Mouse (Mus musculus) frontal cortex, postnatal 14 days (tissue): Measurements from ENCODE around the gene Mindy1.

Experiments
- DNase-seq, 2 experiments: peaks; one replicate each; pipeline ENCODE4 v3.0.0; 2022; ENCODE audit warnings: low spot score in 2 of 2

Gene Mindy1

DNA sequence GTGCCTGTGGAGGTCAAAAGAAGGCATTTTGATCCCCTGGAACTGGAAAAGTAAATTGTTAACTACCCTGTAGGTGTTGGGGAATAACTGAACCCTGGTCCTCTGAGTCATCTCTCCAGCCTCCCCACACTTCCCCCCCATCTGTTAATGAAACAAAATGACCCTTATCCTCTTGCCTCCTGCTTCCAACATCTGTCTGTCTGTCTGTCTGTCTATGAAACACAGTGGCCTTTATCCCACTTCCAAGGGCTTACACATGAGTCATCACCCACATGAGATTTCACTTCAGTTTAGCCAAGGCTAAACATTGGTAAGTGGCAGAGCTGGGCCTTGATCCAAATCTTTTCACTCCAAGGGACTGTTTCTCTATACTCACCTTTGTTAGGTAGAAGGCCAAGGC, 13.3 kb upstream of the Mindy1 start:
- no peak for DNase-seq

DNA sequence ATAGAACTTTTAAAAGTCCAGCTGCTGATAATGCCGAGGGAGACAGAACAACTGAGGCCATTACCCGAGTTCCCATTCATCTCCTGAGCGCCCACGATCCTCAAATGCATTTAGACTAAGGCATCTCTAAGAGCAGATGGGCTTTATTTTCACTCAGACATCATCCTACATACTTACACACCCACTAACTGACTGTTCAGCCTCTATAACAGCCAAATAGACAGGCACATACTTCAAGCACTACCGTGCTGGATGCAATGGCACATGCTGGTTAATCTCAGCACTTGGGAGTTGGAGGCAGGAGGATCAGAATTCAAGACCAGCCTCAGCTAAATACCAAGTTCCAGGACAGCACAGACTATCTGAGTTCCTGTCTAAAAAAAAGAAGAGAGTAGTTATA, 11.4 kb upstream of the Mindy1 start:
- no peak for DNase-seq

GRCm38 (mm10) chr3:95270766-95271364, 10.3 kb upstream of the Mindy1 start:
- no peak for DNase-seq

GRCm38 (mm10) chr3:95273471-95273870, 7.7 kb upstream of the Mindy1 start:
- no peak for DNase-seq

DNA sequence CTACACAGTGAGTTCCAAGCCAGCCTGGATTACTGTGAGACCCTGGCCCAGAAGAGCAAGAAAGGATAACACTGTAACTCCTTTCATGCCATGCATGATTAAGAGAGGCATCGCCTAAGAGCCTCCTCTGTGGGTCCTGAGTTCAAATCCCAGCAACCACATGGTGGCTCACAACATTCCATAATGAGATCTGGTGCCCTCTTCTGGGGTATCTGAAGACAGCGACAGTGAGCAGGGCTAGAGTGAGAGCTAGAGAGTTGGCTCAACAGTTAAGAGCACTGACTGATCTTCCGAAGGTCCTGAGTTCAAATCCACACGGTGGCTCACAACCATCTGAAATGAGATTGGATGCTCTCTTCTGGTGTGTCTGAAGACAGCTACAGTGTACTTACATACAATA, 6.7 kb upstream of the Mindy1 start:
- DNase-seq: no peak

DNA sequence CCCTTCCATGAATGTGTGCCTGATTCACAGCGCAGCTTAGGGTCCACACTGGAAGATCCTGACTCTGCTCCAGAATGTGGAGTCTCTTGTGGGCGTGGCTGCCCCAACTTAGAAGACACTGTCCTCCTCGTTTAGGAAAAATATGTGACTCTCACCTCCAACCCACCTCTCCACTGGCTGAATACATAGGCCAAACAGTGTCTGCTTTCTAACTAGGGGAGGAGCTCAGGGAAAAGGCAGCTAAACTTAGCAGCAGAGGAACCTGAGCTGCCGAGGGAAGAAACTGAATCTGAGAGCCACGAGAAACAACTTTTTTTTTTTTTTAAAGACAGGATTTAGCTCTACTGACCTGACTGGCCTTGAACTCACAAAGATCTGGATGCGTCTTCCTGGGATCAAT, 6.0 kb upstream of the Mindy1 start:
- no peak for DNase-seq

DNA sequence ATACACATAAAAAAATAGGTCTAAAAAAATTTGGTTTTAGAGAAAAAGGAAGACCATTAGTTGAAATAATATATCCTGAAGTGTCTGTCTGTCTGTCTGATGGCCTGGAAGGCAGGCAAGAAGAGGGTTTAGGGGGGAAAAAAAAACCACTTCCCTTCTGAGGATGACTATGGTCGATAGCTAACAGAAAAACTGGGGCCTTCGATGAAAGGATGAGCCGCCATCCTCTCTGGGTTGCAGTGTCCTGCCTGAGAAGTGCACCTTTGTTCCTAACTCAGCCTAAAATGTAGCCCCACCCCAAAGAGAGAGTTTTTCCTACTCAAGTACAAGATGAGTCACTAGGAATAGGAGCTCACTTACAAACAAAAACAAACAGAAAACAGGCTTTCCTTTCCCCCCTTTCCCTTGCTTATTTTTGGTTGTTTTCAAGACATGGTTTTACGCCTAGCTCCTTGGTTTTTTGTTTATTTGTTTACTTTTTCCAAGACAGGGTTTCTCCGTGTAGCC, 4.7 kb upstream of the Mindy1 start:
- no peak for DNase-seq

- DNase-seq: no peak
These were observed 4.0 kb upstream of the Mindy1 start for GRCm38 (mm10) chr3:95277149-95277551.

DNA sequence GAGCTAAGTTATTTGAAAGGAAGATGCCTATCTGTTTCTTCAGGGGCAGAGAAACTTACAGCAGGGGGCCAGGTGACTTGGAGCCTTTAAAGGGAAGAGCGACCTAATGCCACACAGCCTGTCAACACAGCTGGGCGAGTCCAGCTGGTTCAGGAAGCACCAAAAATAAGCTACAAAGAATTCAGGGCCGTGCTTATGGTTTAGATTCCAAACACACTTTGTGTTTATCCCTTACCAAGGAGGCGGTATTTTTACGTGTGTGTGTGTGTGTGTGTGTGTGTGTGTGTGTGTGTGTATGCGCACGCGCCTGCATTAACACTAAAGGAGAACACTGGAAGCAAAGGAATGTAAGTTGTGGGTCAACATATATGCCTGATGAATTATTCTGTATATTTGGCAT, 398 bp upstream of the Mindy1 start:
- no peak for DNase-seq

DNA sequence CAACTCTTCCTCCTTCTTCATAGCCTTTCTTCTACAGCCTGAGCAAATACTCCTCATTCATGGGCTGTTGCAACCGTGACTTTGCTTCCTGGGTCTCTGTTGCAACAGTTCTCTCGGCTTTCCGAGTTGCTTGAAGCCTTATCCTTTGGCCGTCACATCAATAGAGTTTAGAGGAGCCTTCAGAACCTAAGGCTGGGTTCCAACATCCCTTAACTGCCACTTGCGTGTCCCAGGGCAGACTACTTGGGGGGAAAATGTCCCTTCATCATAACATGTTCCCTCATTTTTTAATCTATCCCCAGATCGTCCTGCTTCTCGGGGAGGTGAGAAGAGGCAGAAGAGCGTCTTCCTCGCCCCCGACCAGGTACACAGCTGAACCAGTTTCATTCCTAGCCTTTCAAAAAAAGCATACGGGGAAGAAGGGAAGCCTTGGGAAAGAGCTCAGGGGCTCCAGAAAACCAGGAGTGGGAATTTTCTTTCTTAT, 1.3 kb downstream of the Mindy1 start:
- no peak for DNase-seq

DNA sequence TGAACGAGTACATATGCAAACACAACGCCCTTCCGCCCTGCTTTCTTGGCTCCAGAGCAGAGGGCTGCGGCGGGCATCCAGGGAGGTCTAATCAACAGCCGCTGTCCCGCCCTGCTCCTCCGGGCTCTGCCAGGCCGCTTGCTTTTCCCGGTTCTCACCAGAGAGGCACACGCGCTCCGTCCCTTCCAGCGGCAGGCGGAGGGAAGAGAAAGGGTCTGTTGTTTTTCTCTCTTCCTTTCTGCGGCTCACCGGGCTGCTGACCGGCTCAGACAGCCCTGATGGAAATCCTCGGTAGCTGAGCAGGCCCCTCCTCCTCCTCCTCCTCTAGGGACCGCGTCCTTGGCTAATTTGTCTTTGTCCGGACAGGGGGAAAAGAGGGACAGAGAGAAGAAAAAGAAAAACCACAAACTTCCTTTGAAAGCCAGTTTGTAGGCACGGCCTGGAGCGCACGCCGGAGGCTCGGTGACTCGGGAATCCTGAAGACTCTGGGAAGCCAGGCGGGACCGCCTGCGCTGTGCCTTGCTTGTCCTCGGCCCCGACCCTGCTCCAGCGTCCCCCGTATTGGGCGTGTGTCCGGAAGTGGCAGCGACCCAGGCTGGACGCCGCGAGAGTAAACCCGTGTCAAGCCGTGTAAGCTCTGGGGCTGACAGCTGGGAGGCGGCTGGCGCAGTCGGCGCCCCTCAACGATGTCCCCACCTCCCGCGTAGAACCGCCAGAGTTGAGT, 1.9 kb downstream of the Mindy1 start:
- peak; percentile 56 to 63 for DNase-seq

GRCm38 (mm10) chr3:95283589-95283941, 2.4 kb downstream of the Mindy1 start:
- no peak for DNase-seq

DNA sequence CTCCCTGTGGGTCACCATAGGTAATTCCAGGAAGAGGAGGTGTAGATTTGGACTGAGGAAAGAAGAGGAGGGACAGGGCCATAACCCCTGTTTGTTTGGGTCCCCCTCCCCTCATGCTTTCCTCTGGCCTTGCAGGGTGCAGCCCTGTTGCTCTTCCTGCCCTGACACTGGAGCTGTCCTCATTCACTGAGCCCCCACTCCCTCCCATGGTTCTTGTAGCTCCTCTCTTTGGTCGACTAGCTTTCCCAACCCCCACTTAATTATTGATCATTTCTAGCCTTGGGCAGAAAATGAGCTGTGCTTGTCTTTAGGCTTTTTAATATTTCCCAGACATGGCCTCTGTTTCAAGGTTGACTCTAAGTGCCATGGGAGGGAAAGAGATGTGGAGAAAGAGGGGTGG, 2.9 kb downstream of the Mindy1 start:
- no peak for DNase-seq

DNA sequence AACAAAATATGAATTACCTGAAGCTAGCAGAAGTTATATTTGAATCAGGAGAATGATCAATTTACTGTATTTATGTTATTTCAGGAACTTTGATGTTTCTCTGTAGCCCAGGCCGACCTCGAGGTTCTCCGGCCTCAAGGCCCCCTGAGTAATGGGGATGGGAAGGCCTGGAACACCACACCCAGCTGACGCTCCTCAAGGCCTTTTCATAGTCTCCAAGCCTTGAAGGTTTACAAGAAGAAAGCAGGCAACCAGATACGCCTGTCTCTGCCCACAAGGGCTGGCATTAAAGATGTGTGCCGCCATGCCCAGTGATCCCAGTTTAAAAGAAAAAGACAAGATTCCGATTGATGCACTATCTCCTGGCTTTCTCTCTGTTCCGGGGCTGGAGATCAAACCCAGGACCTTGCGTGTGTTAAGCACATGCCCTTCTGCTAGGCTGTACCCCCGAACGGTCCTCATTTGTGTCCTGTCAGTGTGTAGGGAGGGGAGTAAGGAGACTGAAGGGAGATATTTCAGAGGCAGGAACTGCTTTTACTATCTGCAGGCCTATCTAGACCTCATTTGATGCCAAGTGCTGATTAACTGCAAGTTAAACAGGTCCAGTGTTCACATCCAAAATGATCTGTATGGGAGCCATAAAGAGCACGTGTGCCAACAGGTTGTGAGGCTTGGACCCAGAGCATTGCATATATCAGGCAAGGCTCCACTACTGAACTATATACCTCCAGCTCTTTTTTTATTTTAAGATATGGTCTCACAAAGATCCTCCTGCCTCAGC, 3.5 kb downstream of the Mindy1 start:
- DNase-seq: no peak

GRCm38 (mm10) chr3:95285390-95285789, 4.2 kb downstream of the Mindy1 start:
- DNase-seq: no peak

DNA sequence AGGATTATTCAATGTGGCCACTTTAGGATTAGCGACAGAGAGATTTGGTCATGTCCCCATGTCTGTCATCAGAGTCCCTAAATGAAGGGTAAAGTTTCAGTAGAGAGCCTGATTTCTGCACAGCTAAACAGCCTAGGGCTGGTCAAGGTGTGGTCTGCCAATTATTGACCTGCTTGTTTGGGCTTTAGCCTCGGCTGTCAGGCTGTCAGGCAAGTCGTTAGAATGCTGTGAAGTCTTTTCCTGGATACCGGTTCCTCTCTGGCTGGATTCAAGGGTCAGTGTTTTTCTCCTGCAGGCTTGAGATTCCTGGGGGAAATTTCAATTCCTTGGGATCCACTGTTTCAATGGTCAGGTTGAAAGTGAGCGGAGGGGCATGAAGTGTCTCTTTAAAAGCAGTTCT, 4.9 kb downstream of the Mindy1 start:
- no peak for DNase-seq

GRCm38 (mm10) chr3:95286510-95286909, 5.4 kb downstream of the Mindy1 start:
- DNase-seq: no peak

DNA sequence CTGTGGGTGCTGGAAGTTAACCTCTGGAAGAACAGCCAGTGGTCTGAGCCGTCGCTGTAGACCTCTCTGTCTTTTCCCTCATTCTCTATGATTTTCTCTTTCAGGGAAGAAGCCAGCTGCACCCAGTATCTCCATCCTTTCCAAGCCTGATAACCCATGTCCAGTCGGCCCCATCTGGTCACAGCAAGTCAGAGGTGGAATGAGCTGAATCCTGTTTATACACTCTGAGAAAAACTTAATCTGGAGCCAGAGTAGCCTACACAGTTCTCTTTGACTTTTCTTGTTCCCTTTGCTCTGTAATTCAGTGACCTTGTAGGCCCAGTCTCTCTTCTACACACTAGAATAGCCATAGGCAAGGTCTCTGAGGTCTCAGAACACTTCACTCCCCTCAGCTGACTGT, 6.4 kb downstream of the Mindy1 start:
- DNase-seq: no peak

- DNase-seq: no peak
These were observed 8.3 kb downstream of the Mindy1 start for GRCm38 (mm10) chr3:95289419-95289818.

- no peak for DNase-seq
These were observed 9.0 kb downstream of the Mindy1 start for GRCm38 (mm10) chr3:95290156-95290555.

DNA sequence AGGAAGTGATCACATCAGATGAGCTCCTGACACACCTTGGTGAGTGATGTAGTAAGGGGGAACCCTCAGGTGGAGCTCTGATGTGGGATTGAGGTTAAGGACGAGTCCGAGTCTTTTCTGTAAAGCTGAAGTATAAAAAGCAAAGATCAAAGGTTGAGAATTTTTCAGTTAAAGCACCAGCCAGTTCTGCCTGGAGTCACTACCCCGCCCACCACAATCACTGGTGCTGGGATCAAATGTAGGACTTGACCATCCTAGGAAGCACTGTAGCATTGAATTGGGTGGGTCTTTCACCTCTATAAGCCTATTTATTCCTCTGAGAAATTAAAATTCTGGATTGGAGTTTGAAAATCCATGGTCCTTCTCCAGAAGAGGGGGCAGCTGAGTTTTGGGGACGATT, 9.9 kb downstream of the Mindy1 start:
- DNase-seq: no peak

GRCm38 (mm10) chr3:95292899-95293298, 11.8 kb downstream of the Mindy1 start:
- no peak for DNase-seq

DNA sequence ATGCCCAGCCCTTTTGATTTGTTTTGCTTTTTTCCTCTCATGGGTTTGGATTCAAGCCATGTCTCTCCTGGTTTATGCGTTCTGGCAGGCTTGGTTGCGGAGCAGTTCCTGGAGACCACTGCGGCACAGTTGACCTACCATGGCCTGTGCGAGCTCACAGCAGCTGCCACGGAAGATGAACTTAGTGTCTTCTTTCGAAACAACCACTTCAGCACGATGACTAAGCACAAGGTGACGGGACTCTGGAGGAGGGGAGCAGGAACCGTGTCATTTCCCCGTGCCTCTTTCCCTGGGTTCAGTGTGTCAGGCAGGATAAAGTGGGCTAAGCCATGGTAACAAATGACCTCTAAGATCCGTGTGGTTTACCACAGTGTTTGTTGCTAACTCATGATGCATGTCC, 12.4 kb downstream of the Mindy1 start:
- no peak for DNase-seq
